Mouse (Mus musculus): Measurements from ENCODE around the gene Map1lc3b.
"Not testable (repeated sequence)": the region's sequence is repeated elsewhere in the genome, so short reads cannot be mapped to it uniquely, and the experiment has no call there.

Map1lc3b gene

DNA sequence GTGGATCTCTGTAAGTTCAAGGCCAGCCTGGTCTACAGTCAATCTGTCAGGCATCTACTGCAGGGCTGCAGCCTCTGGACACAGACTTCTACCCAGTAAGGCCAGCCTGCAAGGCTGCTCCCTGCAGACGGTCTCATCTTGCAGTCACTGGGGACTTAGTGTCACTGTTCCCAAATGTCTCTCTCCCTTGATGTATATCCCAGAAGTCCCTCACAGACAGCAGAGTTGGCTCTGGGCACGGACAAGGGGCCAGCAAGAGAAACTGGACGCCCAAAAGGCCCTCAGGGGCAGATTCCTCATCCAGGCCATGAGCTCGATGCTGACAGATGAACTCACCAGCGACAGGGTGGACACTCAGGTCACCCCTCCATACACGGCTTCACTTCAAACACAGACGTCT, 18.0 kb upstream of the Map1lc3b start:
- DNase-seq (ENCODE audit: low spot score in 2 of 2) = no peak

DNA sequence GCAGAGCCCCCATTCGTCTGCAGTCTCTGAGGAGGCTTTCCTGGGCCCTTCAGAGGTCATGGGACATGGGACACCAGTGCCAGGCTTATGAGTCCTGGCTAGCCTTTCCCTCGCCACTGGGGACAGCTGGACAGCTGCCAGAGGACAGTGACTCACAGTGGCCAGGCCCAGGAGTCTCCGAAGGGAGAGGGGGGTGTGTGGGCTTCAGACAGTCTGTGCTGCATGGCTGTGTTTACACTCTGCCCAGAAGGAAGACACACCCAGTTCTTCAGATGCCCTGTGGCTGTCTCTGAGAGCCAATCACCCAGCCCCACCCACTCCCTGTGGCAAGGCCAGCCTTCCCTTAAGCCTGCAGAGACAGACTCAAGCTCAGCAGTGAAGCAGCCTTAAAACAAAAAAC, 16.9 kb upstream of the Map1lc3b start:
- DNase-seq (ENCODE audit: low spot score in 2 of 2) = no peak

DNA sequence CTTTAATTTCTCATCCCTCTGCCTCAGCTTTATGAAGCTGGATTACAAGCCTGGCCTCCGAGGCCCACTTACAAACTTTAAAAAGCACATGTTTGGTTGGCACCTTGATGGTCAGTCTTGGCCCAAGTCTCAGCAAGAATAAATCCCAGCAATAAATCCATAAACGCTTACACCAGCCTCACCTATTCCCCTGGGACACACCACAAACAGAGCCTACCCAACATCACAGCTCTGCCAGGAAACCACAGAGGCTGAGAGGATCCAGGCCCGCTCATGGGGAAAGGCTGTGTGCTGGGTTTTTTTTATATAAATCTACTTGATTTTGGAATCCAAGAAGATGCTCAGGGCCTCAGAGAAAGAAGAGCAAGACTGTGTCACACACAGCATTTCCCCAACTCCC, 14.5 kb upstream of the Map1lc3b start:
- no peak for DNase-seq (ENCODE audit: low spot score in 2 of 2)

DNA sequence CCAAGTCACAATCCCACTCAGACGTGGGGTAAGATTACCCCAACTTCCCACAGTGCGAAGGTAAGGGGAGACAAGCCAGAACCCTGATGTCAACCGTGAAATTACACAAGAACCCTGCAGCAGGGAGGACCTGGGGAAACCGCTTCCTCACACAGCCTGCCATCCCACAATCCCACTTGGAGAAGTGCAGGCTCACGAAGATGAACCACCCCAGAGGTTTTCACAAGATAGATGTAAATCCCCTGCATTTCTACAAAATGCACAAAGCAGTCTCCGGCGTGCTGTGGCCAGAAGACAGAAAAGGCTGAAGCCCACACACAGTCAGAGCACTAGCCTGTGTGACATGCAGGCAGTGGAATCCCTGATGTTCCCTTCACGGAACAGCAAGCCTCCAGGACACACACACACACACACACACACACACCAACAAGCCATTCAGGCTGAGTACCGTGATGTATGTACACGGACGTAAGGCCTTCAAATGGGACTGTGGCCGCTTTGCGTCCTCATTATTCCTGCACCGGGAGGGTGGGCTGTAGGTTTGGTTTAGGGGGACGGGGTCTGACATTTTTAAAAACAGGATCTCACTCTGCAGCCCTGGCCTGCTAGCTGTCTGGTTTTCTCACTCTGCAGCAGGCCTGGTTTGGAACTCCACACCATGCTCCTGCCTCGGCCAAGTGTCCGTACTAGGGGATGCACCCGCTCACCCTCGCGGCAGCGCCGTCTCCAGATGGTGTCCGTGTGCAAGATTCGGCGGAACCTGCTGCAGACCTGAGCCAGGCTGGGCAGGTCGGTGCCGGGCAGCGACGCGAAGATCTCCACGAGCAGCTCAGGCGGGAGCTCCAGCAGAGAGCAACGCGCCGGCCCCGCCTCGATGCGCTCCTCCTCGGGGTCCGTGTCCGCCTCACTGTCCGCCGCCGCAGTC, 12.1 kb upstream of the Map1lc3b start:
- DNase-seq (ENCODE audit: low spot score in 2 of 2) = no peak

DNA sequence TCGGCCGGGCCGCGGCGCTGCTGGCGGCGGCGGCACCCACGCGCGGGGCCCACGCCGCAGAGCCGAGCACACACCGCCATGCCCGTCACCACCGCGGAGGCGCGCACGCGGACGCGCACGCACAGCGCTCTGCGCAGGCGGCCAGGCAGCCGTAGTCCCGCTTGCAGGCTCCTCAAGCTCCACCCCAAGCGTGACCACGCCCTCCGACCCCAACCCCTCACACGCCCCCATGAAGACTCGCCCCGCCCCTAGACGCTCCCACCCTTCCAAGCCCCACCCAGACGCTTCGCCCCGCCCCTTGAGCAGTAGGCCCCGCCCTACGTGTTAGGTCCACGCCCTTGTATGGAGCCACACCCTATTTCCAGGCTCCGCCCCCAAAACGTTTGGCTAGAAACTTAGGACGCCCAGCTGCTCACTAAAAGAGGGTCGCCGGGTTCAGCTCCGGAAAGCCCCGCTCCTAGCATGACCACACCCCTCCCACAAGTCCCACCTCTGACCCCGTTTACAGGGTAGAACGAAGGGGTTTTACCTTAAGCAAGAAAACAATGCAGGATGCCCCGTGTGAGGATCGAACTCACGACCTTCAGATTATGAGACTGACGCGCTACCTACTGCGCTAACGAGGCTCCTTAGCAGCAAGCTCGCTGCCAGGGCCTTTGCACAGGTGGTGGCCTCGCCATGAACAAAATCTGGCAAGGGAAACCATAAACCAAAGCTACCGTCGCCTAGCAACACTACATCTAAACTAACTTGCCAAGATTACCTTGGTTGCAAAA, 11.3 kb upstream of the Map1lc3b start, which contains the start of gene Fbxo31:
Fbxo31 (minus strand) TSS at position 131 of the 776 bp plus-strand sequence.
- DNase-seq (ENCODE audit: low spot score in 2 of 2) = peak; percentile 91 to 96

DNA sequence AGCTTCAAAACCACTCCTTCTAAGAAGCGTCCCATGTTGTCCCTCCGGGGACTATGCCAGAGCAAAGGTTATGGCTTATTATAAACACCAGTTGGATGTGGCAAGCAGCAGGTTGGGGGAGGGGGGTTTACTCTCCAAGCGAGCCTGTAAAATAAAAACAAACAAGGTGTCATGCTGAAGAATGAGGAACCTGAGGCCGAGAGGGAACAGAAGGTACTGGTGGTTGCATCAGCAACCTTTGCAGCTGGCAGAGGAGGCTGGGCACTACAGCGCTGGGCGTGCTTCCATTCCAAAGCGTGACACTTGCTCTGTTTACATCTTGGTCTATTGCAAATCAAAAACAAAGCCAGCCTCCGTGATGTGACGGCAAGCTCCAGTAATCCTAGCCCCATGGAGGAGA, 9.7 kb upstream of the Map1lc3b start:
- DNase-seq (ENCODE audit: low spot score in 2 of 2) = no peak

DNA sequence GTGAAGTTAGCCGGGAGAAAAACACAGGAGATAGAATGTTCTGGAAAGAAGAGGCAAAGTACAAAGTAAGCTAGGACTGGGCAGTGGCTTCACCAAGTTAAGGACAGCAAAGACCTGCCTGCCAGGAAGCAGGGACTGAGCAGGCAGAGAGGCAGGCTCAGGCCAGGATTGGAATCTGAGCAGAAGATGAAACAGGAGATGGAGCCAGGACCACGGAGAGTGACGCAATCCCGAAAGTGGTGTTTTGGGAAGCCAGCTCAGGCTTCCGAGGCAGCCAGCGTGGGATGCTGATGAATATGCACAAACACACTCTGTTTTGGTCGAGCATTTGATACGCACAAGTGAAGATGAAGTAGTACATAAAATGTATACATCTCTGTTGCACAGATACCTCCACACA, 6.5 kb upstream of the Map1lc3b start:
- no peak for DNase-seq (ENCODE audit: low spot score in 2 of 2)

DNA sequence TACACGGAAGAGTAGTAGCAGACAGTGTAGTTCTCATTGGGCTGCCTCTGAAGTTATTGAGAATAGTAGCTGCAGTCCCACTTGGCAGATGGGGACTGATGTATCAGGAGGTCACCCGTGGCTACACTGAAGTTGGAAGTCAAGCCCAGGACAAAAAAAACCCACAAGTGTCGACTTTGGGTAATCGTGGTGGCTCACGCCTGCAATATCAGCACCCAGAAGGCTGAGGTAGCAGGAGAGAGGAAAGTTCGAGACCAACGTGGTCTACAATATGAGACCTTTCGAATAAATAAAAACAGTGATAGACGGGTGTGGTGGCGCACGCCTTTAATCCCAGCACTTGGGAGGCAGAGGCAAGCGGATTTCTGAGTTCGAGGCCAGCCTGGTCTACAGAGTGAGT, 5.4 kb upstream of the Map1lc3b start:
- DNase-seq (ENCODE audit: low spot score in 2 of 2) = no peak

DNA sequence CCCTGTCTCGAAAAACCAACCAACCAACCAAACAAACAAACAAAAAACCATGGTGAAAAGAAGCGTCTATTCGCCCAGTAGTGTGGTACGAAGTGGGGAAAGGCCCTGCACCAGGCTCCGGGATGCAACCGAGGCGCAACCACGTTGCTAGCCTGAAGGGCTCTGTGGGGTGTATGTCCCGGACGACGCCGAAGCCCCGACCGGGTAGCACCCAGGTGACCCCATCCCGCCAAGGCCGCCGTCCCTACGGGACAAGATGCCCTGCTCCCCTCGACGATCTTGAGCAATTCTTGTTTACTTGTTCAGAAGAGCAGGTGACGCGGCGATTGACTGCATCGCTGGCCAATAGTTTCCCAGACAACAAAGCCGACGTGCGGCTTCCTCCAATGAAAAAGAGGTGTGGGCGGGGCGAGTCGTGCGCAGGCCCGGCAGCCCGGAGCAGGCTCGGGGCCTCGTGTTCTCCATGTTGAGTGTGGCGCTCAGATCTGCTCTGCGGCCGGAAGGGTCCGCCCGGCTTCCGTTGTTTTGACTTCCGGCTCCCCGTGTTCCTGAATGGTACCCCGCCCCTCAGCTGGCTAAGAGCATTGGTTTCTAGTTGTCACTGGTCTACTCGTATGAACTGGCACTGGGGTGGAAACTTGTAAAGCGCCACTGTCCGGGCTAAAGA, 4.9 kb upstream of the Map1lc3b start:
- peak; percentile 99 to 100 for DNase-seq (ENCODE audit: low spot score in 2 of 2)

DNA sequence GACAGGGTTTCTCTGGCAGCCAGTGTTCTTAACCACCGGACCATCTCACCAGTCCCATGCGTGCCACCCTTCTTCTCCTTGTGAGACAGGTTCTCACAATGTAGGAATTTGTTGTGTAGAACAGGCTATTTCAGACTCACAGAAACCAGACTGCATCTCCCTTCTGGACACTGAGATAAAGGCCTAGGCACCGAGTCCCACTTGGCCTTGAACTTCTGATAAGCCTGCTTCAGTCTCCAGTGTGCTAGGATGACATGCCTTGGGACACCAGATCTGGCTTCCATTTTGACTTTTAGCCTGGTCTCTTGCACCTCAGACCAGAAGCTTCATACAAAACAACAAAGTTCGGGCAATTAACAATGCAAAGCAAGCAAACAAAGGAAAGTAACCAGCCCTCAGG, 1.4 kb upstream of the Map1lc3b start:
- no peak for DNase-seq (ENCODE audit: low spot score in 2 of 2)

DNA sequence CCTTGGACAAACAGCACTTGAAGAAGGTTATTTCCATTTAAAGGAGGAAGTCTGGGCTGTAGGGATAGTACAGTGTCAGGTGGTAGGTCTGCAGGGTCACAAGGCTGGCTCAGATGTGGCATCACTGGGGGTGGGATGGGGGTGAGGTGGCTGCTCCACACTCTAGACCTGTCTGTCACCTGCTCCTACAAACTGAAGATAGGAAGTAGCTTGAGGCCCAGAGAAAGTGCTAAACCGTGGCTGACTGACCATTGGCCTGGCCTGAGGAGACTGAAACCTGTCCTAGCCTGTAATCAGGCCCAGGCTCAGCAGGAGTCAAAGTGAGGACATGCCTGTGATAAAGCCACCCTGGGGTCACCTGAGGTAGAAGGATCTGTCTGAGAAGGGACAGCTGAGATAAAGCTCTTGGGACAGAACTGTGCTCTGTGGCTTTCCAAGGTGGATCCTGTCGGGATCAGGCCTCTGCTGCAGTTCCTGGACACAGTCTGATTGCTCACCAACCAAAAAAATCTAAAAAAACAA, 895 bp upstream of the Map1lc3b start:
- DNase-seq (ENCODE audit: low spot score in 2 of 2) = no peak

DNA sequence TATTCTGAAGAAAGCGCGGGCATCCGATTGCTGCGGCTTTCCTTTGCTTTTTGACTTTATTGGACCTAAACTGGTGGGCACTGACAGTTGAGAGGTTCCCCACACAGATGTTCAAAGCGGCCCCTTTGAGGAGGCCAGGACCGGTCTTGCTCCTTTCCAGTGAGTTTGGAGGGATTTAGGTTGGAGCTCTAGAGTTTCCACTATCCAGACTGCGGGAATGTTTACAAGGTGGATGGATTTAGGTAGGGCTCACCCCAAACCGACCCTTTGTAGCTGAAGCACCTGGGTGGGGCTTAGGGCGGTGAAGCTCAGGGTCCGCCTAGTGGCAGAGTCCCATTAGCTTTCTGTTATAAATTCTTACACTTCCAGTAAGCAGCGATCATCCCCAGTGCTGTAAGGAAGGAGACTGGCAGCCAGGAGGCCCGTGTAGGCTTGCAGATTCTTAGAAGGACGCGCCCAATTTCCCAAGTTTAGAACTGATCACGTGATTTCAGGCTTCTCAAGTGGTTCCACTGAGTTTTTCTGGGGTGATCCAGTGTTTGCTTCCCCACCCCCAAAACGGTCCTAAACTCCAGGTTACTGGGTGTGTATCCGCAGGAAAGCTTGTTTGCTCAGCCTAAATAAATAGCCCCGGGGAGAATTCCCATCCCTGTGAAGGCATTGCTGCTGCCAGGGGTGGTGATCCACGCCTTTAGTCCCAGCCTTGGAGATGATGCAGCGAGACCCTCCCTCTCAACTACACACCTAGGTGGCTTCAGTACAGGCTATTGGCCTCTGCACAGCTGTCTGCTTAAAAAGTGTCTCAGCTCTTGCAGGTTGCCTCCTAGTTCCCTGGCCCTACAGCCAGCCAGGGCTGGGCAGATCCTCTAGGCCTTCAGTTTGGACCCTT, 1.3 kb downstream of the Map1lc3b start:
- no peak for DNase-seq (ENCODE audit: low spot score in 2 of 2)

DNA sequence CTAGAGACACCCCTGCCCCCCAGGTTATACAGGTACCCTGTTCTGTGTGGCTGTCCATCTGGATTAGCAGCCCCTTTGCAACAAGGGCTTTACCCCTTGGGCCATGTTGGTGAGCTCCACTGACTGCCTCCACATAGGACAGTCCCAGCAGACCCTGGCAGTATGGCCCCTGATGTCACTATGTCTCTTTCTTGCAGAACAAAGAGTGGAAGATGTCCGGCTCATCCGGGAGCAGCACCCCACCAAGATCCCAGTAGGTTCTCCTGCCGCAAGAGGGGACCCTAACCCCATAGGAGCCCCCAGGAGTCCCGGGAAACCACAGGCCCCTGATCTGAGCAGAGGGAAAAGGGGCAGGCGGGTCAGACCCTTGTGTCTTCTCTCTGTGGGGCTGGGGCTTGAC, 3.1 kb downstream of the Map1lc3b start:
- no peak for DNase-seq (ENCODE audit: low spot score in 2 of 2)

DNA sequence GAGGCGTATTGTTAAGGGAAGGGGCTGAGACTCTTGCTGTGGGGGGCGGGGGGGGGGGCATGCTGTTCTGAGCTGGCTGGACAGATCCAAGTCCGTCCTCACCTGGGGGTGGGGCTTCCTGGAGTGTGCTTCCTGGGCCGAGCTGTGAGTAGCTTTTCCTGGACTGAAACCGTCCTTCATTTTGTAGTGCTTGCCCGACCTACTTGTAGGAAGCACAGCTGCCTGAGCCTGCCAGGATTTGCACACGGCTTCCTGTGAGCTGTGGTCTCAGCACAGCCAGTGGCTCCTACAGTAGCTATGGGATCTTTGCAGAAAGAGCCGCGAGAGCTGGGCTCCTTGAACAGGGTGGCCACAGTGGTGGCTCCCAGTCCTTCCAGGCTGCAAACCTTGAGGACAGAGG, 3.8 kb downstream of the Map1lc3b start:
- DNase-seq (ENCODE audit: low spot score in 2 of 2) = no peak

DNA sequence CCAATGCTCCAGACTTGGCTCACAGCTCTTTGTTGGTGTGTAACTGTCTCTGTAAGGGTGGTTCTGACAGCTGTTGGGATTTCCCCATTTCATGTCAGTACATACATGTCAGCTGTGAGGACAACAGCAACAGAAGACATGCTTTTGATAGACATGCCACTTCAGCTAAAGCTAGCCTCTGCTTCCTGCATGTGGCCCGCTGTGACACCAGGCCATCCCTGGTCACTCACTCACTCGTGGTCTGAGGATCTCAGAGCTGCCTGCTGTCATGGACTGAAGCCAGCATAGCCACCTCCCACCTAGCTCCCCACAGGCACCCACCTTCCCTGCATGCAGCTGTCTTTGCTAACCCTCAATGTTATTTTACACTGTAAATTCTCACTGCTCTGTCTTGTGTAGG, 7.3 kb downstream of the Map1lc3b start:
- not testable (repeated sequence) for DNase-seq (ENCODE audit: low spot score in 2 of 2)

DNA sequence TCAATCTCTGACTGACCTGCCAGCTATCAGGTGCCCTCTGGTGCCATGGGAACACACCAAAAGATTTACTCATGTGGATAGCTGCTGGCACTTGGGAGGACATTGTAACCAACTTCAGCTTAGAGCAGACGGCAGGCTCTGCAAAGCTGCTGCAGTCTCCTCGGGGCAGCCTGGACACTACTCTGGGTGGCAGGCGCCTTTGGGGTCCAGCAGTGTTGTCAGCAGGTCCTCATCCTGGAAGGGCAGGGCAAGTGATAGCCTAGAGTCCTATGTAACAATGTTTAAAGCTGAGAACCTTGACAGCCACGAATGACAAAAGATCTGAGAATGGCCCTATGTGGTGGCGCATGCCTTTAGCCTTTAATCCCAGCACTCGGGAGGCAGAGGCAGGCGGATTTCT, 8.0 kb downstream of the Map1lc3b start:
- no peak for DNase-seq (ENCODE audit: low spot score in 2 of 2)

DNA sequence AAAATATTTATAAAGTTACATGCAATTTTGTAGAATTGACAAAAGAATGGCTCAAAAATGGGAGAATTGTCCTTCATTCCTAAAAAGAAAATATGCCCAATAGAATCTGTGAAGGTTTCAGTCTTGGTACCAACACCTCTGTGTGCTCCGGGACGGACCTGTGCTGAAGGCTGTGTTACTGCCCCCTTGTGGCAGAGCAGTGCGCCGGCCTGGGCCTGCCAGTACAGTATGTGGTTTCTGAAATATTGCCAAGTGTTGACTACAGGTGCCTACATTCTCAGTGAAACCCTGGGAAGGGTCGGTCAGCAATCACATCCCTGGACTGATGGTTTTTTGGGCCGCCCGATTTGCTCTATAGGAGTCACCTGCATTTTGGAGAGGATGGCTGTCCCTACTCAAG, 8.7 kb downstream of the Map1lc3b start:
- peak; percentile 66 to 84 for DNase-seq (ENCODE audit: low spot score in 2 of 2)

DNA sequence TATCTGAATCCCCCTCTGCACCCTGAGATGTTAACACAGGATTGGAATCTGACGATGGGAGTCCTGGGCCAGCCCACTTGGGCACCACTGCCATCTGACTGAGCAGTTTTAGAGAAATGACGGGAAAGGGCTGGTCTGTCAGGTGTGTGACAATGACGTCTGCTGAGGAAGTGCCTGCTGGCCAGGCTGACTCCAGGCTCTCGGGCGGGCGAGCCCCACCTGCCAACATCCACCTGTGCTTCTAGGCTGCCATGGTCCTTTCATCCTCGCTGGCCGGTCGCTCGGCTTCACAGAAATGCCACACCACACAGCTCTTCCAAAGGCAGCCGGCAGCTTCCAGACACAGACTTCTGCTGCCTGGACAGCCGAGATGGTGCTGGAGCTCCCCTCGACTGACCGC, 9.7 kb downstream of the Map1lc3b start:
- DNase-seq (ENCODE audit: low spot score in 2 of 2) = no peak

DNA sequence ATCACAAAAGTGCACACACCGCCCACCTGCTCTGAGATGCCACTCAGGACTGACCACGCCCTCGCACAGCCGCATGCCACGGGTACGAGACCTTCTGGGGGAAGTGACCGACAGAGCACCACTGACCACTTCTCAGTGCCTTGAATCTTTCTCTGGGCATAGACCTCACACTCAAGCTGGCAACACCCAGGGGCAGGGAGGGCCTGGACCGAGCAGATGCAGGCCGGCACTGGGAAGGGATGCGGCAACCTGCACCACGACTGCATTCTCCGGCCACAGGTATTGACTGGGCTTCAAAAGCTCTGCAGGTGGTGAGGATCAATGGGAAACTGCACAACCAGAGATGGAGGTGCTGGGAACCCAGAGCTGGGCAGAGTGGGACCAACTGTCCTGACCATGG, 12.2 kb downstream of the Map1lc3b start:
- DNase-seq (ENCODE audit: low spot score in 2 of 2) = no peak

DNA sequence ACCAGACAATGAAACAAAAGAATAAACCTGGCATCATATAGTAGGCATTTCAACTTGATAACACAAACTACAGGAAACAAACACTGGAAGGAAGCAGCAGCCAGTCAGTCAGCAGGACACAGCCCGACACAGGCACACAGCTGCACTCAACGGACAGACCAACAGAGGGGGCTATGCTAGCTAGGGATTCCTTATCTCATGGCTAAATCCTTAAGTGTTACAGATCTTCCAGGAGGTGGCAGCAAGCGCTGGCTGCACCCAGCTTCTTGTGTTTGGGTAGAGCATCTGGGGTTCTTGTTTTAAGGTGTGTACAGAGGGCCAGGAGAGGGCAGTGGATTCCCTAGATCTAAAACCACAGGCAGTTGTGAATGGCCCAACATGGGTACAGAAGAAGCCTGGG, 12.7 kb downstream of the Map1lc3b start:
- peak in 1 of 2 experiments; percentile 75 for DNase-seq (ENCODE audit: low spot score in 2 of 2)

DNA sequence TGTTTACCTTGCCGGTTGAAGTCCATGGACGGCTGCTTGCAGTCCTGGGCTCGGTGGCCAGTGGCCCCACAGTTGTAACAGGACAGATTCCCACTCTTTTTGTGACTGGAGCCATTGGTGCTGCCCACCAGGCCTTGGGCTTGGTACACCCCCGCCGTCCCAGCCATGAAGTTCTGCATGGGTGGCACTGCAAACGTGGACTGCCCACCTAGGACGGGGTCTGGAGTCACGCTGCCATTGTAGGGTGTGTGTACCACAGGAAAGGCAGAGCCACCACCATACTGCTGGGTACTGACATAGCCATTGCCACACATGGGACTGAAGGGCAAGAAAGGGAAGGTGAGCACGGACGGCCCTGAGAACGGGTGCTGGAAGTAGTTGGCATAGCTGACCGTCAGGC, 13.6 kb downstream of the Map1lc3b start:
- no peak for DNase-seq (ENCODE audit: low spot score in 2 of 2)

All from urinary bladder, postnatal 4 days (tissue).